Mouse (Mus musculus): ENCODE results near the gene Gskip. TPM values are rescaled to one million over a fixed set of nuclear protein-coding genes. Genes with fewer than 3 reads are reported as not detected.

Gskip gene
- polyA plus RNA-seq, 1 experiment from 2014 or later, result 36.5 TPM

GRCm38 (mm10) chr12:105688546-105688945 is 3.9 kb downstream of the Gskip start:
- no peak overlapping the region for H3K9ac ChIP-seq
- 91% methylated on average over 4 of the region's 4 CpGs for WGBS
- H3K4me2 ChIP-seq (replicated peaks), result no peak overlapping the region
- no peak overlapping the region for H3K27ac ChIP-seq
- H3K4me1 ChIP-seq, result peaks cover 12% of the 10 kb centered on the region
- no peaks in the 10 kb centered on the region for H3K9me3 ChIP-seq
- peaks cover 34% of the 10 kb centered on the region for H3K36me3 ChIP-seq
- H3K27me3 ChIP-seq, result no peaks in the 10 kb centered on the region
- ATAC-seq (ENCODE audit: insufficient number of reproducible peaks, insufficient read depth, low FRiP score, low TSS enrichment), result no peak
- no peak overlapping the region for H3K4me3 ChIP-seq

DNA sequence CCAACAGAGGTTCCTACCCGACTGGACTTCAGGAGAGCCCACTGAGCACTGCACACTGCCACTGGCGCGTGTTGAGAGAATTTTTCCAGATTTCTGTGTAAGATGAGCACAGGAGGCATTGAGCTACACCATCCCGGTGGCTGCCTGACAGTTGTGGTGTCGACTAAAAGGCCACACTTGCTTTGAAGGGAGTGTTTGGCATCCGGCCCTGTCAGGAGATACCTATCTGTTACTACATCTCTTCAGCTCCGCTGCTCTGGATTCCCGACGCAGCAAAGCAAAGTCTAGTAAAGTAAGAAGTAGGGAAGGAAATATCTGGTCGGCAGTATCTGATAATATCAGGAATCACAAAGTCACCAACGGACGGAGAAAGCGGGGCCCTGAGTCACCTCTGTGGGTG is 4.8 kb downstream of the Gskip start:
- peaks cover 8% of the 10 kb centered on the region for H3K4me1 ChIP-seq
- H3K4me3 ChIP-seq, result no peak overlapping the region
- peaks cover 37% of the 10 kb centered on the region for H3K36me3 ChIP-seq
- no peak overlapping the region for H3K4me2 ChIP-seq (replicated peaks)
- no peaks in the 10 kb centered on the region for H3K27me3 ChIP-seq
- no peak for ATAC-seq (ENCODE audit: insufficient number of reproducible peaks, insufficient read depth, low FRiP score, low TSS enrichment)
- no peak overlapping the region for H3K27ac ChIP-seq
- 92% methylated on average over 13 of the region's 13 CpGs for WGBS
- no peak overlapping the region for H3K9ac ChIP-seq
- no peaks in the 10 kb centered on the region for H3K9me3 ChIP-seq

GRCm38 (mm10) chr12:105694021-105694420 is 9.4 kb downstream of the Gskip start:
- H3K36me3 ChIP-seq, result peaks cover 37% of the 10 kb centered on the region
- 94% methylated on average over 2 of the region's 2 CpGs for WGBS

DNA sequence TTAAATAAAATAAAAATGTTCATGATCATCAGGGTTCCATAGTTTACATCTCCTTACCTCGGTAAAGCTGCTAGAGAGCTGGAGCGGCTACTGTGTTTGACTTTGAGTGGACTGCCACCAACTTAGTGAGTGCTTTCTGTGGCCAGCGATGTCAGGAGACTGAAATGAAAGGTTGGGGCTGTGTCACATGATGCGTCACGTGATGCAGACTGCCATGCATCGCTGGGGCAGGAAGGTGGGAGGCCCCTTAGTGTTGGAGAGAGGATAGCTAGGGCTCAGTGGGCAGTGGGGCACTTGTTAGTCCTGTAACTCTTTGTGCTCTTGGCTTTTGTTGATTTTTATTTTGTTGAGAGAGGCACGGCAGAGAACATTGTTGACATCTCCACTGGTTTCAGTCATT is 11.2 kb downstream of the Gskip start:
- H3K4me2 ChIP-seq (replicated peaks), result no peak overlapping the region
- H3K4me3 ChIP-seq, result no peak overlapping the region
- no peaks in the 10 kb centered on the region for H3K4me1 ChIP-seq
- H3K9ac ChIP-seq, result no peak overlapping the region
- ATAC-seq (ENCODE audit: insufficient number of reproducible peaks, insufficient read depth, low FRiP score, low TSS enrichment), result no peak
- no peak overlapping the region for H3K27ac ChIP-seq
- WGBS, result 87% methylated on average over 7 of the region's 7 CpGs
- no peaks in the 10 kb centered on the region for H3K27me3 ChIP-seq
- peaks cover 33% of the 10 kb centered on the region for H3K36me3 ChIP-seq
- H3K9me3 ChIP-seq, result no peaks in the 10 kb centered on the region

More at GRCm38 (mm10) chr12:105694021-105694420, 9.4 kb downstream of the Gskip start:
- Histone ChIP-seq H3K27ac (no peak overlapping the region), H3K4me2 (replicated peaks) (no peak overlapping the region), H3K4me1 (no peaks in the 10 kb centered on the region), H3K9ac (no peak overlapping the region), H3K4me3 (no peak overlapping the region), H3K9me3 (no peaks in the 10 kb centered on the region), H3K27me3 (no peaks in the 10 kb centered on the region)
- no peak for ATAC-seq (ENCODE audit: insufficient number of reproducible peaks, insufficient read depth, low FRiP score, low TSS enrichment)

DNA sequence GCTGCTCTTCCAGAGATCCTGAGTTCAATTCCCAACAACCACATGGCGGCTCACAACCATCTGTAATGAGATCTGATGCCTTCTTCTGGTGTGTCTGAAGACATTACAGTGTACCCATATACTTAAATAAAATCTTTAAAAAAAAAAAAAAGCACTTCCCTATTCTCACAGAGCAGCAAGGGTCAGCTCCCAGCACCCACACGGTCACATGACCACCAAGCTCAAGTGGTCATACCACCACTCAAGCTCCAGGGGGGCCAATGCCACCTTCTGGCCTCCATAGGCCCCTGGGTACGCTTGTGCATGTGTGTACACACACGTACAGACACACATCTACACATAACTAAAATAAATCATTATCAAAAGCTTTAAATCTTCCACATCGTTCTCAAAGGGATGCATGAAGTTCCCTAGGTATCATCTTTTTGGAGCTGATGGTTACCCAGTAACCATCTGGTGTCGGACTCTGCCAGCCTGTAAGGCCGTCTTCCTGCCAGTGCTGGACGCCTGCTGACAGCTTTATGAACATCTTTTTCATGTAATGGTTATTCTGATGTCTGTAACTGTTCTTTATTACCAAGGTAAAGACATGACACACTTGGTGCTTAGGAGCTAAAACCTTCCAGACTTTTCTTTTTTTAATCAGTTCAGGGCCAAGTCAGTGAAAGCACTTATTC is 12.6 kb downstream of the Gskip start:
- Histone ChIP-seq H3K36me3 (peaks cover 32% of the 10 kb centered on the region), H3K27ac (no peak overlapping the region), H3K4me1 (no peaks in the 10 kb centered on the region), H3K9me3 (no peaks in the 10 kb centered on the region), H3K4me3 (no peak overlapping the region), H3K27me3 (no peaks in the 10 kb centered on the region), H3K4me2 (replicated peaks) (no peak overlapping the region), H3K9ac (no peak overlapping the region)
- ATAC-seq (ENCODE audit: insufficient number of reproducible peaks, insufficient read depth, low FRiP score, low TSS enrichment), result no peak
- 89% methylated on average over 8 of the region's 8 CpGs for WGBS

GRCm38 (mm10) chr12:105700433-105700832 is 15.8 kb downstream of the Gskip start:
- Histone ChIP-seq H3K9me3 (no peaks in the 10 kb centered on the region), H3K4me2 (replicated peaks) (no peak overlapping the region), H3K36me3 (peaks cover 25% of the 10 kb centered on the region), H3K27me3 (no peaks in the 10 kb centered on the region), H3K9ac (no peak overlapping the region), H3K4me3 (no peak overlapping the region), H3K4me1 (peaks cover 1% of the 10 kb centered on the region; the same call in 1 of the 2 replicates), H3K27ac (no peak overlapping the region)
- no peak for ATAC-seq (ENCODE audit: insufficient number of reproducible peaks, insufficient read depth, low FRiP score, low TSS enrichment)
- WGBS, result 90% methylated on average over 12 of the region's 12 CpGs

DNA sequence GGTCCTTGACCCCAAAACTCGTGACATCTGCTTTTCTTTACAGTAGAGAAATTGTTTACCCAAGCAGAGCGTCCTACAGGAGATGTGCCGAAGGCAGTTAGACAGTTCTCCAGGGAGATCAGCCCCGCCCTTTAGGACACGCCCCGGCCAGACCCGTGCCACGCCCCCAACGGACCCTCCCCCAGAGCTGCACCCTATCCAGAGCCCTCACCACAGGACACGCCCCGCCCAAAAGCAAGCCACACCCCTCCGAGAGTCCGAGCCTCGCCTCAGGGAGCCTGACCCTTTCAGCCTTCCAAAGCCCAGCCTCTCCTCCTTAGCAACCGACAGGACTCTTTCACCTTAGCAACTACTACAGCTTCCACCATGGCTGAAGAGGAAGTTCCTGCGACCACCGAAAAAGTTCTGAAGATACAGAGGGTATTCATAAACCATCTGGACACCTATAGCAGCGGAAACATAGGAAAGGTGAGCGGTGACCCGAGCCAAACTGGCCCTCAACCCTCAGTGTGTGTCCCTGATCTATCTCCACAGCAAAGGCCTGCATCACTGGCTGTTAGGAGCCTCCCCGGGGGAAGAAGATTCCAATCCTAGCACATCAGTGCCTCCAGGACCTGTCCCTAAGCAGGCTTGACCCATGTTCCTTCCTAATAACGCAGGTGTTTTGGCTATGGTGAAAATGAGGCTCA is 21.3 kb downstream of the Gskip start, which contains the start of gene Ak7:
Gene Ak7 (plus strand): TSS at position 178 of the 689 bp plus-strand sequence.
- Histone ChIP-seq H3K27ac (no peak within 1 kb of the TSS), H3K9ac (no peak within 1 kb of the TSS), H3K27me3 (no peaks in the 10 kb centered on the region), H3K4me1 (peaks cover 9% of the 10 kb centered on the region; the same call in 1 of the 2 replicates), H3K9me3 (no peaks in the 10 kb centered on the region), H3K4me2 (replicated peaks) (peak within 1 kb of the TSS; percentile 40), H3K36me3 (peaks cover 9% of the 10 kb centered on the region), H3K4me3 (no peak within 1 kb of the TSS)
- ATAC-seq (ENCODE audit: insufficient number of reproducible peaks, insufficient read depth, low FRiP score, low TSS enrichment), result peak; percentile 79
- WGBS, result 9% methylated on average over 22 of the region's 22 CpGs

DNA sequence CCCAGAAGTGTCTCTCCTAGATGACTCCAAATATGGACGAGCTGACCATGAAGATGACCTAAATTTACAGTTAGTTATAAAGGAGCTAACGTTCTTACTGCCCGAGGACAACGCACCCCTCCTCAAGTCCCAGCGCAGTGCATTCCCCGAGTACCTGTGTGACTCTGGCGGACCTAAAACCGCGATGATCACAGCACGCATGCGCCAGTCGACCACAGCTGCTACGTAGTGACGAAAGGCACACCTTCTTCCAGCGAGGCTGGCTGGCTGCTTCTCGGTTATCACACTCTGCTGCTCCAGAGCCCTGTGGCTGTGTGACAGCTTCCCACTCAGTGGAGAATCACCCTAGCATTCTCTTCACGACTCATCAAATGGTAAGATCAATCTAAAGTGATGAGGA is 34.0 kb downstream of the Gskip start:
- H3K36me3 ChIP-seq, result no peaks in the 10 kb centered on the region
- no peak overlapping the region for H3K4me3 ChIP-seq

GRCm38 (mm10) chr12:105720196-105720595 is 35.6 kb downstream of the Gskip start:
- H3K9ac ChIP-seq, result no peak overlapping the region
- H3K4me1 ChIP-seq, result no peaks in the 10 kb centered on the region
- no peak overlapping the region for H3K4me2 ChIP-seq (replicated peaks)
- no peak overlapping the region for H3K27ac ChIP-seq
- no peaks in the 10 kb centered on the region for H3K27me3 ChIP-seq
- H3K9me3 ChIP-seq, result no peaks in the 10 kb centered on the region
- H3K36me3 ChIP-seq, result no peaks in the 10 kb centered on the region
- no peak overlapping the region for H3K4me3 ChIP-seq
- no peak for ATAC-seq (ENCODE audit: insufficient number of reproducible peaks, insufficient read depth, low FRiP score, low TSS enrichment)
- WGBS, result 71% methylated on average over 3 of the region's 3 CpGs

More for the DNA sequence above, 34.0 kb downstream of the Gskip start:
- Histone ChIP-seq H3K4me2 (replicated peaks) (no peak overlapping the region; the same call in 1 of the 2 replicates), H3K9me3 (no peaks in the 10 kb centered on the region), H3K27me3 (no peaks in the 10 kb centered on the region), H3K27ac (no peak overlapping the region), H3K4me1 (no peaks in the 10 kb centered on the region), H3K9ac (no peak overlapping the region)
- no peak for ATAC-seq (ENCODE audit: insufficient number of reproducible peaks, insufficient read depth, low FRiP score, low TSS enrichment)
- WGBS, result 65% methylated on average over 17 of the region's 17 CpGs

- ATAC-seq (ENCODE audit: insufficient number of reproducible peaks, insufficient read depth, low FRiP score, low TSS enrichment), result no peak
- WGBS, result 58% methylated on average over 14 of the region's 14 CpGs
- H3K4me1 ChIP-seq, result no peaks in the 10 kb centered on the region
These were observed 37.0 kb downstream of the Gskip start for GRCm38 (mm10) chr12:105721452-105722132.

DNA sequence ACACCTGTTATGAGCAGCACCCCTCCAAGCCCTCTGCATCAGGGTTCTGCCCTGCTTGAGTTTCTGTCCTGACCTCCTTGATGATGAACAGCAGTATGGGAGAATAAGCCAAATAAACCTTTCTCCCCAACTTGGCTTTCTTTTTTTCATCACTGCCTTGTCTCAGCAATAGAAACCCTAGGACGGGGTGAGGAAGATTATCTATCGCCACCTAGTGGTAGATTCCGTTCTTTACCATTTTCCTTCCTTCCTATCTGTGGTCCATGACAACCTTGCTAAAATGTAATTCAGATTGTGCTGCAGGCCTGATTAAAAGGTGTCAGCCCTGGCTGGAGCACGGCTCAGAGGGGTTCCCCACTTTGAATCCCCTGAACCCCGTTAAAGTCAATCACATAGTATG is 38.0 kb downstream of the Gskip start:
- Histone ChIP-seq H3K4me2 (replicated peaks) (no peak overlapping the region), H3K9ac (no peak overlapping the region), H3K27me3 (no peaks in the 10 kb centered on the region), H3K4me3 (no peak overlapping the region), H3K36me3 (no peaks in the 10 kb centered on the region), H3K27ac (no peak overlapping the region), H3K9me3 (no peaks in the 10 kb centered on the region), H3K4me1 (no peaks in the 10 kb centered on the region)
- no peak for ATAC-seq (ENCODE audit: insufficient number of reproducible peaks, insufficient read depth, low FRiP score, low TSS enrichment)
- WGBS, result 5% methylated on average over 5 of the region's 5 CpGs

More at GRCm38 (mm10) chr12:105721452-105722132, 37.0 kb downstream of the Gskip start:
- Histone ChIP-seq H3K9ac (no peak overlapping the region), H3K27ac (no peak overlapping the region), H3K4me2 (replicated peaks) (no peak overlapping the region), H3K4me3 (no peak overlapping the region), H3K27me3 (no peaks in the 10 kb centered on the region), H3K36me3 (no peaks in the 10 kb centered on the region), H3K9me3 (no peaks in the 10 kb centered on the region)

GRCm38 (mm10) chr12:105724616-105725015 is 40.0 kb downstream of the Gskip start:
- H3K9ac ChIP-seq, result no peak overlapping the region
- ATAC-seq (ENCODE audit: insufficient number of reproducible peaks, insufficient read depth, low FRiP score, low TSS enrichment), result no peak
- 68% methylated on average over 1 of the region's 1 CpGs for WGBS
- H3K27ac ChIP-seq, result no peak overlapping the region
- H3K27me3 ChIP-seq, result no peaks in the 10 kb centered on the region
- no peaks in the 10 kb centered on the region for H3K36me3 ChIP-seq
- H3K4me2 ChIP-seq (replicated peaks), result no peak overlapping the region
- H3K4me3 ChIP-seq, result no peak overlapping the region
- H3K4me1 ChIP-seq, result no peaks in the 10 kb centered on the region
- no peaks in the 10 kb centered on the region for H3K9me3 ChIP-seq
